Mouse (Mus musculus) heart, adult 2 months (tissue): ENCODE results near the gene Supv3l1.

Experiments
- CTCF ChIP-seq: fragments of 200-600 bp; IDR thresholded peaks from 2 replicates; pipeline ENCODE4 v1.8.1; 2022; ENCODE audit warnings: antibody characterized with exemption, mild to moderate bottlenecking, moderate library complexity
- EP300 ChIP-seq: fragments of 200-500 bp; IDR thresholded peaks from 2 replicates; pipeline ENCODE4 v1.6.1; 2011; ENCODE audit warnings: low read depth, low read length, control low read depth; ENCODE audit not compliant: insufficient read depth

DNA sequence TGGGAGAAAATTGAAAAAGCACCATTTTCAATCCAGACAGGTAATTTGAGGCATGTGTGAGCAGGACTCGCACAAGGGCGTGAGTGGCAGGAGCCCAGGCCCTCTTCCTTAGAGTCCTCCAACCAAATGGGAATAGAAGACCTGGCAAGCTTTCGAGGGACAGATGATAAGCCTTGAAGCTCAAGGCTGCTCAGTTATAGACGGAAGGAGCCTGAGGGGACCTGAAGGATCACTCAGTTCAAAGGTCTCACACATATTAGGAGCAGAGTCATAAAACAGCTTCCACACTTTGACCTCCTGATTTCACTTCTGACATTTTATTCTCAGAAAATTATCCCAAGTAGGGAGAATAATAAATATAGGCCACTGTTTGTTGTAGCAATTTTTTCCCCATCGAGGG lies 30.1 kb downstream of the Supv3l1 start:
- TF ChIP-seq CTCF (no peak), EP300 (no peak)
